Mouse (Mus musculus): ENCODE data around the gene Prpf6.

GRCm38 (mm10) chr2:181573961-181574360 is 17.7 kb upstream of the Prpf6 start:
- no peak for TF ChIP-seq CTCF (IDR thresholded peaks at IDR 0.05; ENCODE audit: borderline replicate concordance, insufficient read depth, low read depth, low read length)
- no peak for TF ChIP-seq POLR2A (IDR thresholded peaks at IDR 0.05; ENCODE audit: borderline replicate concordance, insufficient read depth, low read length)
